Mouse (Mus musculus): ENCODE measurements at regions not wholly inside any gene's neighbourhood (a gene's known extent, or its start where the extent isn't known, plus 50 kb on each side); places are given as distances from the start of the nearest gene placed in this dataset.
A peak's percentile ranks its signal among the peaks of the same experiment; 100 is the strongest.

DNA sequence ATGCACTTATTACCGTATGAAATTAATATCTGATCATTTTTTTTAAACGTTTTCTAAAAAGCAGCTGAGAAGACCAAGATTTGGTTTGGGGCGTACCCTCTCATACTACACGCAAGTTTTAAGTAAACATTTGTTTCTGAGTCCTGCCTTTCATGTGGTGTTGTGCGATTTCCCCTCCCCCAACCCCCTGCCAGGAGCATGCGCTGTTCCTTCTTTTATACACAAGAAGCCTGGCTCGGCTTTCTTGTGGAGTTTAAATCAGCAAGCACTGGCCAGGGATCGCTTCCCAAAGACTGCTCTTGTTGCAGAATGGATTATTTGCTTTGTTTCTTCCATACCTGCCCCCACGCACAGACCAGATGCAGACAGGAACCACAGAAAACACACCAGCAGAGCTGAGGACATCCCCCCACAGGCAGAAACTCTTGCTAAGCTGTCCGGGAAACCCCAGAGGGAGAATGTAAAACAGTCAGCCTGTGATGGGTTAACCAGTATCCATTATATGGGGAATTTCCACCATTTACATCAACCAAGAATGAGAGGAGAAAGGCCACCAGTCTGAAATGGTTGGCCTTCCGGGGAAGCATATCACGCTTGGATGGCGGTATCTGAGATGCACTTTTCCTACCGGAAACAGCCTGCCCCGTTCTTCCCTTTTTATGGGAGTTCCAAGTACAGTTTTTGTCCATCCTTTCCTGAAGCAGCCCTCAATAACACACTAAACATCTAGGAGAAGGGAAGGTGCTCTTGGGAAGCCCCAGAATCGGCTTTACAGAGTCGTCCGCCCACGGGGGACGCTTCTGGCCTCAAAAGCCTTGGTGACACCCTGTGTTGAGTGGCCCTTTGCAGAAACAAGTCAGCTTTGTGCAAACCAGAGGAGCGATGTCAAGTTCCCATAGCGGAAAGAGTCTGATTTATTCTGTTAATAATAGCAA lies 91.3 kb downstream of the Tomm20 start:
- DNase-seq (ENCODE audit: low read depth, low spot score) = no peak

DNA sequence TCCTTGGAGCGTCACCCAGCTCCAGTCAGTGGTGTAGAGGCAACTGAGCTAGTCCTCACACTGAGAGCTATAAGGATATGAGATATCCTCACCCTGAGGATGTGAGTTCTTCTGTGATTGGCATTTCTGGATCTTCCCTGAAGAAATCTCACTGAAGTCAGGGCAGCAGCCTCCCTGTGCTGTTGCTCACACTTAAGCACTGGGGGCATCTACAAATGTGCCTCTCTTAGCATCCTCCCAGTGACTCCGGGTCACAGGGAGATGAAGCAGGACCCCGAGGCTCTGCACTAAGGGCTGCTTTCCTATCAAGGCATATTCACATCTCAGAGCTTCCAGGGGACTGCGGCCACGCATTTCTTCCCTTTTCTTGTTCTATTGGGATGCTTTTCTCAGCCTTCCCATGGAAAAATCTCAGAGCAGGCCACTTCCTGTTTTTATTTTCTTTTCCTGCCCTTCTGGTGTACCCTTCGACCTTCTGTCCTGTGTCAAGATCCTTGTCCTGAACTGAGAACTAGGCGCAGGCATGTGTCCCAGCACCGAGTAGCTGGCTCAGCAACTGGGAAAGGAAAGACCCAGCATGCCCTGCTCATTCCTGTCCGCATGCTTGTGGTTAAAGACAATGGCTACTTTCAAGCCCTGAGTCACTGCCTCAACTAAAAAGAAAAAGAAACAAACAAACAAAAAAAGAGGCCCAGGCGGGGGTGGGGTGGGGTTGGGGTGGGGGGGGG lies 92.8 kb downstream of the Tomm20 start:
- peak; percentile 86 for DNase-seq (ENCODE audit: low read depth, low spot score)

- DNase-seq (ENCODE audit: low read depth, low spot score) = peak; percentile 97
These were observed 93.5 kb downstream of the Tomm20 start for GRCm38 (mm10) chr8:126852184-126852583.

DNA sequence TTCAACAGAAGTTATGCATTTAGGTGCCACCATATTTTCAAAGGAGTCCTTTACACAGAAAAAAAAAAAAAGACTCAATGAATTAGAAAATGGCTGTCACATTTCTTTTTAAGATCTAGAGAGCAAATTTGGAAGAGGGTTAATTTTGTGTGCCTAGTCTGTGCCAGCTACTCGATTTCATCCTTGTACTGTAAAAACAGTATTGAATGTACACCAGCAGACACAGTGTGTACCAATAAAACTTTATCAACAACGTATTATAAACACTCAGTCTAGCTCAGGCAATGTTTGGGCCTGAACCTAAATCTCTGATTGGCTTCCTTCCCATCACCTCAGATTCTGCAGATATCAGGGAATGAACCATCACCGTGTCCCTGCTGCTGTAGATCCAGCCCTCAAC lies 93.9 kb downstream of the Tomm20 start:
- no peak for DNase-seq (ENCODE audit: low read depth, low spot score)

GRCm38 (mm10) chr8:126850189-126850535 lies 95.5 kb downstream of the Tomm20 start:
- no peak for DNase-seq (ENCODE audit: low read depth, low spot score)

DNA sequence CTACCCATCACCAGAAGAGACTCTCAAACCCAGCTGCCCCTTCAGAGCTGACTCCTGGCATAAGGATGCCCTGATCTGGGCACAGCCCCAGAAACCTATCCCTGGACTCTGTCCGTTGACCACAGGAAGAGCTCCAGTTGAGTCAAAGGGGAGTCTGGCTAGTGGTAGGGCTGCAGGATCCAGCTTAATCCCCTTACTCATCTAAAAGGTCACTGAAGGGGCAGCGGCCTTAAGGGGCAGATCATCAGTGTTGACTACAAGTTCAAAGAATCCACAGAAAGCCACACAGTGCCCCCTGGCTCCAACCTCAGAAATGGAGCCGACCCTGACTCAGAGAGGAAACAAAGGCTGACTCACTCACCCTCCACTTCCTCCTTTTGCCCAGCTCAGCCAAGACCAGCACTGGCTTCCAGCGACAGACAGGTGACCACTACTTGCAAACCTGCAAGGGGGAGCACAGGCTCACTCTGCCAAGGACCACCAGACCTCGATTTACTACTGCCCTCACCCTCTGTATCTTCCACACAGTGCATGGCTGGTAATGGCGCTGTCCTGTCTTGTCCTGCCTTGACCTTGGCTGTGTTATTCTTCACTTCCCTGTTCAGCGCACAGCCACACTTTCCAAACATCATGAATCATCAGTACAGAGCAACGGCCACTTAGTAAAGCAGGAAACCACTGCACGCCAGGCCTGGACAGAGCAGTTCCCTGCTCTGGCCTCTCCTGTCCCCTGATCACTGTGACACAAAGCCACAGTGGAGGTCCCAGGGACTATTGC lies 96.0 kb downstream of the Tomm20 start:
- peak; percentile 89 for DNase-seq (ENCODE audit: low read depth, low spot score)

DNA sequence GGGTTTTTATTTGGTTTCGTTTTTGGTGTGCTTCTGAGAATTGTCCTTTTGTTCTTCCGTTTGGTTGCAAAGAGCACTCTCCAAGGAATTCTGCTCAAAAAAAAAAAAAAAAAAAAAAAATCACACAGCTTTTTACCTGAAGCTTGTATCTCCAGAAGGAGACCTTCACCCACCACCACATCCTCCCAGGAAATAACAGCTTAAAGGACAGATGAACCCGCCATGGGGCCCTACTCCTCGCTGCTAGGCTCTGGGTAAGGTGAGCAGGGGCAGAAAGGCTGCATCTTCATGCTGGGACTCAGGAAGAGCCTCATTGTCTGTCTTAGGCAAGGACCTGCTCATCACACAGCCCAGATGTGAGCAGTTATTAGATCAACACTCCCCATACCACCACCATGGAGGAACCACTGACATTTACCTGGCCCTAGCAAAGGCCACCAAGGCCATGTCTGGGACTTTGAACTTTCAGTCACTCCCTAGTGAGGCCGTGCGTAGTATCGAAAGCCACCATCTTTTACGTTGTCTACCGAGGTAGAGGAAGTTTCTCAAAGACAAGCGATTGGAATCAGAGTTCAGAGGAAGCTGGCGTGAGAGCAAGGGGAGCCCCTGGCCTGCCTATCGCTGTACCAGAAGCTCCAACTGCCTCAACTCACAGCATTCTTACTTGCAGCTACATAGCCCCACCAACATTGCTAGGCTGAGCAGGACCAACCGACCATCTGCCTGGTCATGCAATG lies 97.1 kb downstream of the Tomm20 start:
- DNase-seq (ENCODE audit: low read depth, low spot score) = no peak

DNA sequence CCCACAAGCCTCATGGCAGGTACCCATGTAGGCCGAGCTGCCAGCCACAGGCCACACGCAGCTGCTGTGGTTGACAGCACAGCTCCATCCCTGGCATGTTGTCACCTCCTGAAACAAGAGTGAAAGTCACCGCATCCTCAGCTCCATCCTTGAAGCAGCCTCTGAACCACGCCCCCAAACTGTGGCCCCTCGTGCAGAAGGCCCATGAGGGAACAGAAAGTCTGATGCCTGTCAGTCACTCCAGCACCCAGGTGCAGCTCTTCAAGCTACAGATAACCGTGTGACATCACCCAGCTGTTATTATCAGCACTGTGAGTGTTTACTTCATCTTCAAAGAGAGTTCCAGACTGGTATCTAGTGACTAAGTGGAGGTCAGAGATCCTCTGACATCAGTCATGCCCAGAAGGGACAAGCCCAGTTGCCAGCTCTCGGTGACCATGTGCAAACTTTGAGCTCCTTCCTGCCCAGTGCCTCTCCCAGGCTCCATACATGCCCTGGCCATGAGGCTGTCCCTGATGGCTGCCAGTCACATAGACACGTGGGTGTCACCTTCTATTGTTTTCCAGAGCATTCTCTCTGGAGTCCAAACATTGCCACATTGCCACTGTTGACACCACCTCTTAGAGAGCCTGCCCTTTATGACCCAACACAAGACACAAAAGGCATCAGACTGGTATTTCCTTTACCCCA lies 97.8 kb downstream of the Tomm20 start:
- DNase-seq (ENCODE audit: low read depth, low spot score) = no peak

GRCm38 (mm10) chr8:126846188-126846565 lies 99.5 kb downstream of the Tomm20 start:
- no peak for DNase-seq (ENCODE audit: low read depth, low spot score)

- DNase-seq (ENCODE audit: low read depth, low spot score) = no peak
These were observed 100.0 kb downstream of the Tomm20 start for GRCm38 (mm10) chr8:126845530-126846187.

- DNase-seq (ENCODE audit: low read depth, low spot score) = no peak
These were observed 101.0 kb downstream of the Tomm20 start for GRCm38 (mm10) chr8:126844627-126845026.

DNA sequence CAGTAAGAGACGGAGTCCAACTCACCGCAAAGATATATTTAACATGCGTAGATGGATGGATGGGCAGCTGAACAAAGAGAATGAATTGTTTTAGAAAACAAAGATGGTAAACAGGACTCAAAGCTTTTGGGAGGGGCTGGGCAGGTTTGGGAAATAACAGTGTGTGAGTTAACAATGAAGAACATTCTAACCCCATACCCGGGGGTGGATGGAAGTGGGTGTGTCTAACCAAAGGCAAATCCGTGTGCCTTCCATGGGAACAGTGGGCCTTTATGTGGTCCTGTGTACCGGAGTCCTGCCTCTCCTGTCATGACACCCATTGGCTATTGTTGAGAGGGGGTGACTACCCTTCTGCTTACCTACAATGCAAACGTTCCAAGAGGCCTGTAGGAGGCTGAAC lies 104.5 kb downstream of the Tomm20 start:
- DNase-seq (ENCODE audit: low read depth, low spot score) = no peak

DNA sequence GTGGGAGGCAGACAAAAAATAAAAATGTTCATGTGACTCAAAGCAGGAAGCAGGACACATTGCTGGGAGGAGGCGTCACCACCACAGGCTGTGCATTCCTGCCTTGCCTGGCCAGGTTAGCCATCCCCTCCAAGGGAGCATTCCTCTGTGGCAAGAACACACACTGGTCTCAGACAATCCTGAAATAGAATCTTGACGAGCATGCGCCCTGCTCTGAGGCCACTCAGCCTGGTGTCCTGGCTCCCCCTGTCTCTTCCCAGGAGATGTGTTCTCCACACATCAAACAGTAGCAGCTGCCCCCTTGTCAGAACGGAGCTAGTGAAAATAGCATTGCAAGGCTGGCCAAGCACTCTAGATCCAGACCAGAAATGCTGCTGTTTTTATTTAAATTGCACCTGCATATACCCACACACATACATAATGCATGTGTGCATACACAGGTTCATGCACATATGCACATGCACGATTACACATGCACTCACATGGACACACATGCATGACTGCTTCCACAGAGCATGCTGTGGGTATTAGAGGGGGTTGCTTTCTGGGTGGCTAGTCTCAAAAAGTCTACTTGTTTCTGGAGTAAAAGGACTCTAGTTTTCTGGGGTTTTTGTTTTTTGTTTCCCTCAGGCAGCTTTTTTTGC lies 105.8 kb downstream of the Tomm20 start:
- DNase-seq (ENCODE audit: low read depth, low spot score) = peak; percentile 96

DNA sequence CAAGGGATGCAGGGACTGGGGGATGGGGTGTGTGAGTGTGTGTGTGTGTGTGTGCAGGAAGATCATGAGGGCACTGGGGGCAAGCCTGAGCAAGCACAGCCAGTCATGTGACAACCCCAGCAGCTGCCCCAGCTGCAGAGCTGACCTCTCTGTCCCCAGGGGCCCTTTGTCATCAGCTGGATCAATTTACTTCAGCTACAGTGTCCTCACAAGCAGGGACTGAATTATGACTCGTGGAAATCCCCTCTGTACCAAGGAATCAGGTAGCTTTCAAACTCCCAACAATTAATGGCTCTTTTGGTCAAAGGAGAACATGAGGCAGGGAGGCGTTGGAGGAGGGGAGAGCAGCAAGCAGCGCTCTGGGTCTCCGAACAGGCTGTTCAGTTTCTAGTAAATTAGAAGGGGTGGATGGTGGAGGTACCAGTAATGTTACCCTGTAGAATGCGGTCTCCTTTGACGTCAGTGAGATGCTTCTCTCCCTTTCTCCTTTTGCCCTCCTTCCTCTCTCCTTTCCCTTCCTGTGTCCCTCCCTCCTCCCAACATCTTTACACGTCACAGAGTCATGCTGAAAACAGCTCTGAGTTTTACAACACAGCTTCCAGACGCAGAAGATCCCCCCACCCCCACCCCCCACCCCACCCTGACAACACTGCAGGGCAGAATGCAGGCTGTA lies 106.5 kb downstream of the Tomm20 start:
- DNase-seq (ENCODE audit: low read depth, low spot score) = peak; percentile 91

DNA sequence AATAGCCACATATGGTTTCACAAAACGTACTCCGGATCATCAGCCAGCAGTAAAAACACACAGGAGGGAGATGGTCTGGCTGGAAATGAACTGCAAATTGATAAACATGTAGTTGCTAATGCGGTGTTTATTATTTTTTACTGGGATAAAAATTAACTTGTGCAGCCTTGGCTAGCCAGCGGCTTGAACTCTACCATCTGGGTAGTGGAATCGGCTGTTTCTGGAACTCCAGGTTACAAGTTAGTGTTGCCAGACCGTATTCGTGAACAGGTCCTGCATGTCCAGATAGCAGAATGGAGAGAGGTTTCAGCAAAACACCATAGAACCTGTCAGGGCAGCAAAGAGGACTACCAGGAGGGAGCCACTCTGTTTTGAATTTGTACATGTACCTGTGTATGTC lies 107.4 kb downstream of the Tomm20 start:
- no peak for DNase-seq (ENCODE audit: low read depth, low spot score)

GRCm38 (mm10) chr8:126837318-126838025 lies 108.2 kb downstream of the Tomm20 start:
- no peak for DNase-seq (ENCODE audit: low read depth, low spot score)

DNA sequence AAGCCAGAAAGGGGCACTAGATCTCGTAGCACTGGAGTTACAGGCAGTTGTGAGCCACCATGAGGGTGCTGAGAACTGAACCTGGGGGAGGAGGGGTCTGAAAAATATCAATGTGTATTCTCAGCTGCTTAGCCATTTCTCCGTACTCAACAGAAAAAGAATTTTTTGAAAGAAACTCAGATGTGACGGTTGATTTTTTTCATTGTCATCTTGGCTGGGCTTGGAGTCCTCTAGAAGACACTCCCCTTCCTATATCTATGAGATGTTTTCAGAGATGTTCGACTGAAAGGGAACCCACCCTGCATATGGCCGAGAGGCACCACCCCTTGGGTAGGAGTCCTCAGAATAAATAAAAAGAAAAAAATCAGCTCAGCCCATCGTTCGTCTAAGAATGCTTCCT lies 110.1 kb downstream of the Tomm20 start:
- no peak for DNase-seq (ENCODE audit: low read depth, low spot score)
